Mouse (Mus musculus): ENCODE measurements around the gene Tm9sf2. TPM values are rescaled to one million over a fixed set of nuclear protein-coding genes. Genes with fewer than 3 reads are reported as not detected.

The Tm9sf2 gene
- total RNA-seq, 2 experiments from 2014 or later, result 97.4 to 112 TPM

DNA sequence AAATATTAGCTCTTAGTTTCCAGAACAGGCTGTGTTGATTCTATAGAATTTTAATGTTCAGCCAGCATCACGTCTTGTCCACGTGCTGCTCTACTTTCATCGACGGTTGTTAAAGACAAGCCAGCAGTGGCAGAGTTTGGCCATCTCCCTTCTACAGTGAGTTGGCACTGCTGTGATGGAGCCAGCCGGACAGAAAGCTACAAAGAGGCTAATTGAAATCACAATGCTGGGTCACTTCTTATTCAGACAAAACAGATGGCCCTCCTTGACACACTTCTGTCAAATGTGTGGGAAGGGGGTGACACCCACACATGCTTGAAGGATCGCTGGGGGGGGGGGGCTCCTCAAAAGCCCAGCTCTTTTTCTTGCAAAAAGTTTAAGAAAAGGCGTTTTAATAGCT is 62.1 kb downstream of the Tm9sf2 start:
- DNase-seq (ENCODE audit: extremely low spot score in 1 of 2, low spot score in 1 of 2), result no peak

DNA sequence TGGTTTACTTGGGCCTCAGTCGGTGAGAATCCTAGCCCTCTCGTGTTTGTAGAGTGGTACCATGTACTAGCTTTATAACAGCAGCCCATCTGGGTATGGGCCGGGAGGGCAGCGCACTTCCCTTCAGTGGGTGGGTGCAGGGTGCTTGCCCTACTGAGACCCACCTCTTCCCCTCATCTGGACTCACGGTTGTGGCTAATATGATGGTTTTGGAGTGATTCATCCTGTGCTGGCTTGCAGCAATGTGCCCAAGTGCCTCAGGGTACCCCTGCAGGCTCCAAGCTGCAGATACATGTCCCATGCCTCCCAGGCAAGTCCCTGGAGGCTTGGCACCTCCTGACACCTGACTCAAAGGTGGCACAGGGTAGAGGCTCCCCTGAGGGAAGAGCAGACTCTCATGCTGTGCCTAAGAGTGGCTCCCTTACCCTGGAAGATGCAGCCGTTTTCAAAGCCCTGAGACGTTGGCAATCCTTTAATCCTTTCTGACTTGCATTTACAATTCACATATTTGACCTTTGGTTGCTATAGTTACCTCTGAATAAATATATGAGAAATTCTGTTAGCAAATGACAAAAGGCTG is 63.5 kb downstream of the Tm9sf2 start:
- DNase-seq (ENCODE audit: extremely low spot score in 1 of 2, low spot score in 1 of 2), result no peak

DNA sequence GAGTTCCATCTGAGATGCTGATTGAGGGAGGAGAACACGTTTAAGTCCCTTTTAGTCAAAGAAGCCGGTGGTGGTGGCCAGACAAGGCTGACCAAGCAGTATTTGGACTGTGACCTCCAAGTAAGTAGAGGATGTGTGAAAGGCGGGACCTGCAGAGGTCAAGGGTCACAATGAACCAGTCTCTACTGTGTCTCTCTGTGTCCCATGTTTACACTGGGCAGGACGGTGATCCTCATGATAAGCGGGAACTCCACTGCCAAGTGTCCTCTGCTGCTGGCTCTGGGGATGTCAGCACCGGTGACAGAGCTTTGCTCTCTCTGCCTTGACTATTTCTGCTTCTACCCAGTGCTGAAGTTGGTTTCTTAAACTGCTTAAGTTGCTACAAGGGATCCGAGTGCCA is 64.2 kb downstream of the Tm9sf2 start:
- DNase-seq (ENCODE audit: extremely low spot score in 1 of 2, low spot score in 1 of 2), result no peak

DNA sequence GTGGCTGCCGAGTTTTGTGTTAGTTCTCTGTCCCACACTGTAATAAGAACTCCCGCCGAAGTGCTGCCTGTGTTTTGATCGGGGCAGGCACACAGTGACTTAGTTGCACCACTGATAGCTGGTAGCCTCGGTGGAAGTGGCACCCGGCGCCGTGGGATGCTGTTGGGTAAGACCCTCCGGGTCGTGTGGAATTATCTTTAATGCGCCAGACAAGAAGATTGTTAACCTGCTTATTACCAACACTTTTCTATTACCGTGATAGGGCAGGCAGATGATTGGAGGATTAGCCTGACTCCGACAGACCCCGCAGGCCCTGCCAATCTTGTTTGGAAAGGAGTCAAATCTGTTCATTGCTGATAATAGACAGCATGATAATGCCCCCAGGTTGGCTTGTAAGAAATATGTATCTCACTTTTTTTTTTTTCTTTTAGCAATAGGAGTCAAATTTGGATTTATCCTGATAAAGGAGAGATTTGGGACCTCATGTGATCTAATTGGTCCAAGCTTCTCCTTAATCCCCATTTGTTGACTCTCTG is 69.5 kb downstream of the Tm9sf2 start:
- DNase-seq (ENCODE audit: extremely low spot score in 1 of 2, low spot score in 1 of 2), result no peak

DNA sequence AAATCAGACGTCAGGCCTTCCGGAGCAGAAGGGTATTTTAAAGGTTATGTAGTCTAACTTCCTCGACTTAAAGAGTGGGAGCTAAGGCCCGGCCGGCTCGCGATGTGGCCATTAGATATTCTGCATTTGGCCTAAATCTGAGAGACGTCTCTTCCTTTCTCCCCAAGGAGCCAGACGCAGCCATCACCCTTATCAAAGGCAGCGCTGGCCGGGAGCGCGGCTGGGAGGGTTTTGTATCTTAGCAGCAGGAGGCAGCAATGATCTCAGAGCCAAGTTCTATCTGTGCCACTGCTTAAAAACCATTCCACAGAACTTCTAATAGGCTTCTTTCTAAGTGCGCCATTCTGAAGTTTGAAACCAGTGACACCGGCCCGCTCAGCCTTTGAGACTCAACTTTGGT is 72.4 kb downstream of the Tm9sf2 start:
- DNase-seq (ENCODE audit: extremely low spot score in 1 of 2, low spot score in 1 of 2), result no peak

DNA sequence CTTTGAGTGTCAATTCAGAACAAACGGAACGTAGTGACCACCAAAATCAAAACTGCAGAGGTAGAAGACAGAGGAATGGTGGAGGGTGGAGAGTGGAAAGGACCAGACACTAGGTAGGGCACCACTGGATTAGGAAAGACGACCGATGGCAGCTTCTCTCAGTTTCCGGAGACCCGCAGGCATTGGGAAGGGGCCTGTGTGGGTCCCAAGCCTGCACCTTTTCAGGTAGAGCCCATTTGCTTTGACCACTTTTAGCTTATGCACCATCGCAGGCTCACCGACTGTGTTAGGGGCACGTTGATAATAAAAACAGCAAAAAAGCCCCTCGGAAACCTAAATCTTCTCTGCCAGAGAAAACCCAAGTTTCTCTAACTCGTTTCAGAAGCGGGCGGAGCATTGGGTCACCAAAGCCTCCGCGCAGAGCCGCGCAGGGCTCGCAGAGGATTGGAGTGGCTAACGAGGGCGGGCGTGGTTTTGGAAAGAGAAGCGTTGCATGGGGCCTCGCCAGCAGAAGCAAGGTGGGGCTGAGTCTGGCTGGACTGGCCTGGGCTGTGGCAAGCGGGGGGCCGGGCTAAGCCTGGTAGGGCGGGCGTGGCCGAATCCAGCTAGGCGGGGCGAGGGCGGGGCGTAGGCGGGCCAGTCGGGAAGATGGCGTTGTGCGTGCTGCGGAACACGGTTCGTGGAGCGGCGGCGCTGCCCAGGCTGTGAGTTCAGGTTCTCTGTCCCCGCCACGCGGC is 74.4 kb downstream of the Tm9sf2 start, which contains the start of gene Clybl:
Clybl (plus strand) TSS at position 627 of the 737 bp plus-strand sequence.
- DNase-seq (ENCODE audit: extremely low spot score in 1 of 2, low spot score in 1 of 2), result peak; percentile 90

DNA sequence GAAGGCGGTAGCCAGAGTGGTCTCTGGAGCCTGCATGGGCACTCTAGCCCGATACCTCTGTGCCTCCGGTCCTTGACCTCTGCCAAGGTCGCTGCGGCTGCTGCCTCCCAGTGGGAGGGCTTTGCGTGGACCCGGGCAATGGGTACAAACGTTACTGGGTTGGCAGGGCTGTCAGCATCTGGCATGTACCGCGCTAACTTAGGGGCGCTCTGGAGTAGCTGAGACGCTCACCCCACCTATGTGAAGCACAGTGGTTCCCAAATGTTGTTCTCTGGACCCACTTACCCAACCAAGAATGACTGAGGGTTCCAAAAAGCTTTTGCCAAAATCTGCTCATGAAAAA is 74.9 kb downstream of the Tm9sf2 start:
- no peak for DNase-seq (ENCODE audit: extremely low spot score in 1 of 2, low spot score in 1 of 2)

DNA sequence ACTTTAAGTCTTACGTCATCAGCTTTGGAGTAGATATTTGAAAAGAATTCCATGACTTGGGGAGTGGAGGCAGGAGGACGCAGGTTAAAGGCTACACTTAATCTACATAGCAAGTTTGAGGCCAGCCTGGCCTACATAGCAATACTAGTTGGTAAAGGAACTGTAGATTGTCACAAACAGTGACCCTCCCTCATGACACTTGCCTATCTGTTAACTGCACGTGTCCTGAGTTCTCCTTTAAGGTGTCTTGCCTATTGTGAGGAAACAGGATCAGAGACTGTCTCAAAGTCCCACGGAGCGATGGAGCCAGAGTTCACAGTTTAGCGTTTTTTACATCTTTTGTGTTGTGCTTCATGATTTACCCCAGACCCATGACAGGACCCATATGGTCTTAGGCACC is 75.4 kb downstream of the Tm9sf2 start:
- no peak for DNase-seq (ENCODE audit: extremely low spot score in 1 of 2, low spot score in 1 of 2)

DNA sequence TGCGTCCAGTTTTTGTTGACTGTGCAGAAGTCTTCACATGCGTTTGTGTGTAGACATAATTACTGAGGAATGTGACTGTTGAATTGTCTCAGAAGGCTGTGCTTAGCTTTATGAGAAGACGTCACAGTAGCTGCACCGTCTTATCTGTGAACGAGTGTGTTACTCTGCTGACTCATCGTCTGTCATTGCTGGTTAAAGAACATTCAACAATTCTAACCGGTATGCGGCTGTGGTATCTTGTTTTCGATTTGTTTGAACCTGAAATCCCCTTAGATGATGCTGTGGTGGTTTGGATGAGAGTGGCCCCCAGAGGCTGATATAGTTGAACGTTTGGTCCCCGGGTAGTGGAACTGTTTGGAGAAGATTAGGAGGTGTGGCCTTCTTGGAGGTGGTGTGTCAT is 77.1 kb downstream of the Tm9sf2 start:
- no peak for DNase-seq (ENCODE audit: extremely low spot score in 1 of 2, low spot score in 1 of 2)

DNA sequence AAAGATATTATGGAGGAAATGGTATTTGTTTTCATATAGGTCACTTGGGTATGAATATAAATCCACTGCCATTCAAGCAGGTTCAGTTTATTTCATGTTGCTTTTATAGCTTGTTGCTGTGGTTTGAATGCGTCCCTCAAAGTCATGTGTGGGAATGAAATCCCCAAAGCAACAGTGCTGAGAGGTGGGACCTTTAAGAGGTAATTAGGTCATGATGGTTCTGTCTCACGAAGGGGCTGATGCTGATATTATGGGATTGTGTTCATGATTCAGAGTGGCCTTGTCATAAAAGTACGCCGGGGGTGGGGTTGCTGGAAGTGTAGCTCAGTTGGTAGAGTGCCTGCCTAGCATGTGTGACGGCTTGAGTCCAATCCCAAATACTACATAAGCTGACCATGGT is 81.4 kb downstream of the Tm9sf2 start:
- no peak for DNase-seq (ENCODE audit: extremely low spot score in 1 of 2, low spot score in 1 of 2)

DNA sequence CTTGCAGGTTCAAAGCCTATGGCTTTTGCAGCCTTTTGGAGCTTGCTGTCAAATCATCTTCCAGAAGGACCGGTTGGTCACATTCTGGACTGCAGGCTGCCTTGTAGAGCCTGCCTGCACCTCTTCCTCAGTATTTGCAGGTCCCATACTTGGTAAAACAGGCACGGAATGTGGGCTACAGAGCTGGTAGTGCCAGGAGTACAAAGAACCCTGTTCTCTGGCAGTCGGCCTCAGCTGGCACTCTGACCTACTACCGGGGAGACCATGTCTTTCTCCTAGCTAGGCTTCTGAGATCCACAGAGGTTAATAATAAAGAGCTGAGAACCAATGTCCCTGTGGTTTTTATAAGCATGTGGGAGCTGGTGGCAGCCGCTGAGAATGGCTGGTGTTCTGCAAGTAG is 83.1 kb downstream of the Tm9sf2 start:
- peak in 1 of 2 experiments; percentile 24 for DNase-seq (ENCODE audit: extremely low spot score in 1 of 2, low spot score in 1 of 2)

DNA sequence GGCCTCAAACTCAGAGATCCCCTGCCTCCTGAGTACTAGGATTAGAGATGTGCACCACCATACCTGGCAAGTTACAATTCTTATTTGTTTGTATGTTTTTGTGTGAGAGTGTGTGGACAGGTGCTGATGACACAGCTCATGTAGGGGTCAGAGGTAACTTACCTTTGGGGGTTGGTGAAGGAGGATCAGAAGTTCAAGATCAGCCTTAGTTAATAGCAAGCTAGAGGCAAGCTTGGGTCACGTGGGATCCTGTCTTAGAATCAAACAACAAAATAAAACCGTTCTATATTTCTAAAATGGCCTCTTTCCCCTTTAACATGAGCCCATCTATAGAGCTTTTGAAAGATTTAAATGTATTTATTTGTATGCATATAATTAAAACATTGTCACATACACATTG is 83.7 kb downstream of the Tm9sf2 start:
- DNase-seq (ENCODE audit: extremely low spot score in 1 of 2, low spot score in 1 of 2), result no peak

DNA sequence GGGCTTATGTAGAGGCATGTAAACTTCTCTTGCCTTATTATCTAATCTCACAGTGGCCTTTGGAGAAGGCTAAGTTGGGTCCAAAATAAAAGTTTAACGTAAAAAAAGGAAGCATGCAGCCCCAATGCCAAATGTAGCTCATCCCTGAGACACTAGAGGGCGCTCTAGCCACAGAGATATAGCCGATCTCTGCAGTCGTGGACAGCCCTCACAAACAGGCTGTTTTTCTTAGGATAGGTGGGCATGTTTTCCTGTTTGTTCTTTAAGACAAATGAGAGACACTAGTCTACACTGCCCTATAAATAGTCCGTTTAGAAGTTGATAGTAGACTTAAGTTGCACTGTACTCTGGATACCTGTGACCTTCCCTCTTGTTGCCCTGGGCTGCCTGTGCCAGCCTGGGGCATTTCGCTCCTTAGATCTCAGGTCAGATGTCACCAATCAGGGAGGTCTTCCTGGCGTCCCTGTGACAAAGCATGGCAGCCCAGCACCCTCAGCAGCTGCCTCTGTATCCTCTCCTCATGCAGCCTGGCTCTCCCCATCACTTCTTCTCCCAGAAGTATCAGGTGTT is 84.2 kb downstream of the Tm9sf2 start:
- DNase-seq (ENCODE audit: extremely low spot score in 1 of 2, low spot score in 1 of 2), result peak in 1 of 2 experiments; percentile 74

DNA sequence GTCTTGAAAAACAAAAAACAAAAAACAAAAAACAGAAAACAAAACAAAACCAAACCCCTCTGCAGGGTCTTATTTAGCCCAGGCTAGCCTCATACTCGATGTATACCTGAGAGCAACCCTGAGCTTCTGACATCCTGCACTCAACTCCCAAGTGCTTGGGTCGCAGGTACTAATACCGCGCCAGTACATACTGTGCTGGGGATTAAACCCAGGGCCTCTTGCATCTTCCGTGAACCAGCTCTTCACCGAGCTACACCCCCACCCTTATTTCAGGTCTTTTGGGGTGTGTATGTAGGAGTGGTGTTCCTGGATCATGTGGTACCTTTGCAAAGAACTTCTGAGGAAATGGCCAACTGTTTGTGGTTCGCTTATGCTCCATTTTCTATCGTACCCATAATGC is 87.8 kb downstream of the Tm9sf2 start:
- no peak for DNase-seq (ENCODE audit: extremely low spot score in 1 of 2, low spot score in 1 of 2)

DNA sequence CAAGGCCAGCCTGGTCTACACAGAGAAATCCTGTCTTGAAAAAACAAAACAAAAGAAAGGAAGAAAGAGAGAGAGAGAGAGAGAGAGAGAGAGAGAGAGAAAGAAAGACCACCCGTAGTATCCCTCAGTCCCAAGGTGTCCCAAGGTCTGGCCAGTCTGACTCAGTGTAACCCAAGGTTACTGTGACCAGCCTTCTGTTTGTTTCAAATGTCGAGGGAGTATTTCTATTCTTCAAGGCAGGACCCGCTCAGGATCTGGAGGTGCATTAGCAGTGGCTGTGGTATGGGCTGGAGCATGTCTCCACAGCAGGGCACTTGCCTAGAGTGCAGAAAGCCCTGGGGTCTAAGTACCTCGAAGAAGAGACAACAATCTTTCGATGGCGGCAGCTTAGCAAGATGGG is 90.0 kb downstream of the Tm9sf2 start:
- no peak for DNase-seq (ENCODE audit: extremely low spot score in 1 of 2, low spot score in 1 of 2)

DNA sequence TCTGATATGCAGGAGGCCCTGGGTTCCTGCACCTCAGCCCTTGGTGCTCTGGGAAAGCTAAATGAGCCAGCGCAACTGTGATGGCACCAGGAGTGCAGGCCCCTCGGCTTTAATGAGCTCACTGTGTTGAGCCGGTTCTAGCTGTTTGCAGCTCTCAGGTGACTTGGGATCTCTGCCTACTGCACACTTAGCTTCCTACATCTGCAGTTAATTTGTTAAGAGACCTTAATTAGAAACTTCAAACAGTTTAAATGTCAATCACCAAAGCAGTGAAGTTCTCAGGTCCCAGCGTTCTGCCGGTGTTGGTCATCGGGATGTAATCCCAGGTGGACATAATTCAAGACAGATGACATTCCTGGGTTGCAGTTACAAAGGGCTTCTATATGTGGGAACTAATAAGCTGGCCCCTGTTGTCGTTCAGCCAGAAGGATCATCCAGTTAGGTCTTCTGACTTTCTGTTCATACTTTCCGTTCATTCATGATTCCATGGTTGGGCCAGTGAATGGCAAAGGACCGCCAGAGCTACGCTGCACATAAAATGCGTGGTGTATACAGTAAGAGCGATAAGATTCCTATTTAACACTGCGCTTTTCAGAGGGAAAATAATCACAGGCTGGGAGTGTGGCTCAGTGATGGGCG is 93.5 kb downstream of the Tm9sf2 start:
- DNase-seq (ENCODE audit: extremely low spot score in 1 of 2, low spot score in 1 of 2), result no peak

DNA sequence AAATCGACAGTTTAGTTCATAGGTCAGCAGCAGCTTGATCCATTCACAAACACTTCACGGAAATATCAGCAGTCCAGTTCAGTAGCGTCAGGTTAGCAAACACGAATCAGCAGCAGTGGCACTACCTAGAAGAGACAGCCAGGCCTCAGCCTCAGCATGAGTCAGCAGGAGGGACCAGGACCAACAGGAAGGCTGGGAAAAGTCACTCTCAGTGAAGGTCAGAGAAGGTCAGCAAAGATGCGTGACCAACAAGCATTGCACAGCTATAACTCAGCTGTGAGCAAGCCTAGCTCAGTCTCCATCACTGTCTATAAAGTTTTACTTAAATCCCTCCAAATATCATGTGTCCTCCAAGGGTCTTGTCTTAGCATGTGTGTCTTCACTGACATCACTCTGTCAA is 102.3 kb downstream of the Tm9sf2 start:
- DNase-seq (ENCODE audit: extremely low spot score in 1 of 2, low spot score in 1 of 2), result no peak
